Mouse (Mus musculus): ENCODE measurements at regions not wholly inside any gene's neighbourhood (a gene's known extent, or its start where the extent isn't known, plus 50 kb on each side); places are given as distances from the start of the nearest gene placed in this dataset.

DNA sequence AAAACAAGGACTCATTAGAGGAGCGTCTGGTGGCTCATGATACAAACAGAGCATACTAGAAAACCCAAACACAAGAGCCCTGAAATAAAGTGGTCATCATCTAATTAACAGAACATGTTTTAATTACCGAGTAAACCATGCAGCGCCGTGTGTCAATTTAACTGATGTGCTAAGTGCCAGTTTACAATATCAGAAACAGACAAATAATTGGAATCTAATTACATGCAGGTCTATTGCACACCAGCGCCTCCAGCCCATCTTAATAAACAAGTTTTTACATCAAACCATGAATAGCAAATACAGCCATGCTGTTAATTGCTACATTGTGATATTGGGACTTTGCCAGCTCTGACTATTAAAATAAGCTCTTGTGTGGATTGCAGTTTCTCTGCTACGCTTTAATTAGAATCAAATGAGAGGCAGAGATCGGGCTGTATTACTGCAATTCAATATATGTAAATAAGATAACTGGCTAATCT is 425.3 kb upstream of the Gm765 start:
- DNase-seq (ENCODE audit: low spot score in 2 of 2): no peak

DNA sequence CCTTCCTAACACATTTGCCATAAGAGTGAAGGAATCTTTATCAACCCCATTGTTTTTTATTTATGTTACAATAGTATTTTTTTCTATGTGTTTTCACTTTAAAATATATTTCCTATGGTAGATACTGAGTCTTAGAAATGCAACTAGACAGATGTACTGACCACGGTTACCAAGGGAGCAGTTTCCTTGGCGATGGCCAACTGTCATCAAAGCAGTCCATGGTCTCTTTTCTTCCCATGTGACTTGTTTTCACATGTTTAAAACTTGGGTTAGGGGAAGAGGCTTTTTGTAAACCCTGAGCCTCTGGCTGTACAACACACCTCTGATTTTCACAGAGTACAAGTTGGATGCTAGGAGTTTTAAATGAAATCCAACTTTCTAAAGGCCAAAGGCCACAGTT is 411.9 kb upstream of the Gm765 start:
- no peak for DNase-seq (ENCODE audit: low spot score in 2 of 2)

DNA sequence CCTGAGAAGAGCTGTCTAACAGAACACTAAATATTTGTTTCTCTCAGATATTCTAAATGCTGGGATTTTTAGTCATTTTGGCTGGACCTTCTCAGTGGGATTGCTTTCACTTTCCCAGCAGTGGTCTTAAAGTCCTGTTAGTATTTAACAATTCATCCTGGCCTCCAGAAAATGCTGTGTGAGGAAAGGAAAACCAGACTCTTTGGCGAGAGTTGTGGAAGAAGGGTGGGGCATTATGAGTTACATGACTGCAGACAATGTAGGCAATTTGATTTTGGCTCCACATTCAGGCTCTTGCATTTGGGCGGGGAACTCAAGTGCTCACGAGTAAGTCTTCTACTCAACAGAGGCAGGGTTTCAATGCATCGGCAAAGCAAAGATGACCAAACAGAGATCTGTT is 406.1 kb upstream of the Gm765 start:
- DNase-seq (ENCODE audit: low spot score in 2 of 2): no peak

DNA sequence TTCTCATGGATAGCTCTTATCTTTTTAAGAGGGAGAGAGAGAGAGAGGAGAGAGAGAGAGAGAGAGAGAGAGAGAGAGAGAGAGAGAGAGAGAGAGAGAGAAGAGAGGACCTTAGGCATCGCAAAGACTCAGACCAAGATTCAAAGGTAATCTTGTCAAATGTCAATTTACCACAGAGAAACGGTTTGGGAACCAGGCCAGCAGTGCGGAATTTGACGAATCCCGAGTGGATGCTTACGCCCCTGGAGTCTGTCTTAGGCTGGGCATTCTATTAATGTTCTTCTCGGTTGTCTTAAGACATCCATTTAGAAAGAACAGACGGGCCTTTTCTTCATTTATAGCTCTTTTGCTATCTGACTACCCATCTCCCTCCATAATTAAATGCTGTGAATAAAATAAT is 404.4 kb upstream of the Gm765 start:
- DNase-seq (ENCODE audit: low spot score in 2 of 2): no peak

DNA sequence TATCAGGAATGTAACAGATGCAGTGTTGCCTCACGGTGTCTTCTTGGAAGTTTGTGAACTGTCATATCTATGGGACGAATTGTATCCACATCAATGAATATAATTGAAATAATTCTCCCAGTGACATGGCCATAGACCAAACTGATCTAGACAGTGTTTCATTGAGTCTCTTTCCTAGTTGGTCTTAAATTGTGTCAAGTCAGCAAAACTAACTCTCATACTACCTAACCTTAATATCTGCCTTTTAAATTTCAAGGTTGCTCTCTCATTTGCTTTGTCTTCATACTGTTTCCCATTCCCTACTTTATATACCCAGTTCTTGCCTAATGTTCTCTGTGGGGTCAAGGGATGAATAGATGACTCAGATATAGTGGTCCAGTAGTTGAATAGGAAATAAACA is 397.9 kb upstream of the Gm765 start:
- DNase-seq (ENCODE audit: low spot score in 2 of 2): no peak

DNA sequence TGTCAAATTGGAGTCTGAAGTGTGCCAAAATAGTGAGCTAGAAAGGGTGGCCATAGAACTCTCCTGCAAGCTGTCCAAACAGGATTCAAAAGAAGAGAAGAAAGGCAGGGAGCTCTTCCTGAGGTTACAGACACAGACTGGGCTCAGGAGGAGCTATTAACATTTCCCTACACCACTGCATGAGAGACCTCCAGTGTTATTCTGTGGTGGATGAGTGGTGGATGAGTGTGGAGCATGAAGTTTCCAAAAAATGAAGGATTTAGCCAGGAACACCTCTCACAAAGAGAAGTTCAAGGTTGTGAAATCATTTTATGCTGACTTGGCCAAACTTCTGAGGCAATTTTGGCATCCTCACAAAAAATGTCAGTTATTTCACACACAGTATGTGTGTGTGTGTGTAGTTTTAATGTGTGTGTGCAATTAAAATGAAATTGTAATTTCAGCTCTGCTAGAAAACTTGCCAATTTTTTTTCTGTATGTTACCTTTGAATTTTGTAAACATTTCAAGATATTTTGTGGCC is 388.5 kb upstream of the Gm765 start:
- DNase-seq (ENCODE audit: low spot score in 2 of 2): no peak

DNA sequence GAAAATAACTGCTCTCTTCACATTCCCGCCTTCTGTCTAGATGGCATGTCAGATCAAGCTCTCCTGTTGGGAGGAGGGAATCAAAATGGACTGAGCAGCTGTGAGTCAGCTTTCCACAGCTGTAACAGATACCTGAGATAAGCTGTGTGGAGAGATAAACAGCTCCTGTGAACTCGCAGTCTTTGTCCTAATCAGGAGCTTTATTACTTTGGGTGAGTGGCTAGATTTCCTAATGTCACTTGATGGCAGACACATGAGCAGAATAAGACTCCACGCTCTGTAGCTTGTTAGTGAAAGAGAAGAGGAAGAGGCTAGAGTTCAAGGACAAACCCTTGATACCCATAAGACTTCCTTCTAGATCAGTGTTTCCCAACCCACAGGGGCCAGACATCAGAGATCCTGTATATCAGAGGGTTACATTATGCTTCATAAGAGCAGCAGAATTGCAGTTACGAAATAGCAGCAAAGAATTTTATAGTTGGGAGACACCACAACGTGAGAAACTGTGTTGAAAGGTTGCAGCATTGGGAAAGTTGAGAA is 384.1 kb upstream of the Gm765 start:
- no peak for DNase-seq (ENCODE audit: low spot score in 2 of 2)

DNA sequence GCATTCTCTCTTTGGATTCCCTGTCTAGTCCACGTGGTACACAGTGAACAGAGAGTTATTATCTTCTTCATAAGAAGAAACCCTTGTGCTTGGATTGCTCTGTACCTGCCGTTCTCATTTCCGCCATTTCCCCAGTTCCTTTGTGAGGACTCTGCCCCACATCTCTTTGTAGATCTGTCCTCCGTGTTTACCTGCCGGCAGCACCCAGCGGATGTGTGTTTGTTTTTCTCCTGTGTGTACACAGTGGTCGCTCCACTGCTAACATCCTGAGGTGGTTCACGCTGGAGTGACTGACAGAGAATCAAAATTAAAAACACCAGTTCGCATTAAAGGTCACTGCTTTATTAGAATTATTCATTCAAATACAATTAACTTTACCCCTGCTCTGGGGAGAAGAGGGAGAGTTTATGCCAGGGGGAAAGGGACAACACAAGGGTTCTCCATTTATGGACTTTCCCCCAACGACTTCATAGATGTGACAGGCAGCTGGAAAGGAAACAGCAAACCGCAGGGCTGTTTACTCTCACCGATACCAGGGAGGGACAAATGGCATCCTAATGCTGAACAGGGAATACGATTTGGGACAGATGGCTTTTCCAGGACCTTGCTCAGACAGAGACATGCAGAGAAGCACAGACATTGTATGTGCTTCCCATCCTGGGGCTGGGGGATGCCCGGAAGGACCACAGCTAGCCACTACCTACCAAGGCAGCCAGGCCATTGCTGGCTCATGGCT is 362.5 kb upstream of the Gm765 start:
- DNase-seq (ENCODE audit: low spot score in 2 of 2): no peak

DNA sequence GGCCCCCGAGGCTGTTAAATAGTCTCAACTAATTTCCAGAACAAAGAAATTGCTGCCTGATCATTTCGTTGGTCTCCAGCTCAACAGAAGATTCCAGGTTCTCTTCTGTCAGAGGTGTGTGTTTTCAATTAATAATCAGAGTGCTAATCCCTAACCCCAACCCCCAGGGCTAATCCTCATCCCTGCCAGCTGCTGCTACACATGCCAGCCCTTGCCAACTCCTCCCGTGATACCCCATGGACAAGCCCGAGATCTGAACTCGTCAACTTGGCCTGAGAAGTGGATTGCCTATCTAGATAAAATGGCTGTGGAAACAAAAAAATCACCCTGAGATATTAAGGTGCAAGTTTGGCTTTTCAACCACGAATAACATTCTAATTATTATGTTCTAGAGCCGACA is 355.0 kb upstream of the Gm765 start:
- no peak for DNase-seq (ENCODE audit: low spot score in 2 of 2)

DNA sequence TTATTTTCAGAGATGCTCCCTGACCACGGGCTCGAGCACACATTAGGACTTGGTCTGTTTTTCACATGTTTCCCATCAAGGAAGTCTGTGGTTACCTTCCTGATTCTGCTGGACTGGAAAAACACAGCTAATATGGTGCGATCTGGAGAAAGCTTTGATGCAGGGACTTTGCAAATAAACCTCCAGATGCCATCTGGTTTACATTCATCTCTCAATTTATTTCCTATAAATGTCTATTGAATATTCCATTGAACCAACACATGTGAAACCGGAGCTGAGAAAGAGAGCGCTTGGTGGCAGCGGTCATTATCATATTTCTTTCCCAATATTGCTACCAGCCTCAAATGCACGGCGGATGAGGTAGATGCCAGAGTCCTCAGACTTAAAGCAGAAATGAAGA is 350.9 kb upstream of the Gm765 start:
- no peak for DNase-seq (ENCODE audit: low spot score in 2 of 2)

DNA sequence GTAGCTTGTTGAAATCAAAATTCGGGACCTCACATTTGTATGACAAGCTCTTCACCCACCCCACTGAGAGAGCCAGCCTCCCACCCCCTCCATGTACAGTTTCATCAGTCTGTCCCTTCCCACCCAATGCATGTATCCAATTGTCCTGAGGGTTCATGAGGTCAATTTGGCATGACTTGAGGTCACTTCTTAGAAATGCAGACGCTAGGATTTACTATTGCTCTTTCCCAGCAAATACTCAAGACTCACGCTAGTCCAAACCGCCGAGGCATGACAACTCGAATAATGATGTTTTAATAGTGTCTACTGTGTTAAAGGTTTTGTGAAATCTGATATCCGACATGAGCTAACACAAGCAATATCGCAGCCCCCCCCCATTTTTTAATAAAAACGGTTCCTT is 347.6 kb upstream of the Gm765 start:
- DNase-seq (ENCODE audit: low spot score in 2 of 2): no peak

DNA sequence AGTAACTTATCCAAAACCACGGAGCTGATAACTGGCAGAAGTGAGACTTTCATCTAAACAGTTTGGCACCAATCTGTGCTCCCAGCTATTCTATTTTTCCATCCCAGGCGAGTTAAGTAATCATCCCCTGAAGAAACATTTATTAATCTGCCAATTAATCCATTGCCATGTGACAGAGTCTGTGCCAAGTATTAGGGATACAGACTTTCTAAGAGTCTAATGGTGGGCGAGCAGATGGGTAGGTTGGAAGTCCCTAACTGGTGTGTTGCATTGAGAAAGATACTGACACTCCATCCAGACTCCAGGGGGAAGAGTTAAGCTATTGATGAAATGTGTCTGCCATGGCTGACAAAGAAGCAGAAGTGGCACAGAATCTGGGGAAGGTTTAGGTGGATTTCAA is 346.8 kb upstream of the Gm765 start:
- no peak for DNase-seq (ENCODE audit: low spot score in 2 of 2)

DNA sequence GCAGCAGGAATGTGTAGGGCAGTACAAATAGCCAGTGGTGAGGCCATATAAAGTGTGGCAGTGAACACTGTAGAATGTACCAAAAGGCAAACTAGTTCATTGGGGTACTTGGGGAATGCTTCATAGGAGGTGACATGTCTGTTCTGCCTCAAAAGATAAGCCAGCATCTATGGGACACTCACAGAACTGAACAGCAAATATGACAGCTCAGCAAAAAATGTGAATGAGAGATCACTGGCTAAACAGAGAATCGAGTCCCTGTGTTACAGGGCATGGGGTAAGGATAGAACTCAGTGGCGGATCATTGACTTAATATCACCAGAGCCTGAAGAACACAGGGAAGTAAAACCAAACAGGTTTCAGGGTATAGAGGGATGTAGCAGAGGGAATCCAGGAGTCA is 346.1 kb upstream of the Gm765 start:
- no peak for DNase-seq (ENCODE audit: low spot score in 2 of 2)

DNA sequence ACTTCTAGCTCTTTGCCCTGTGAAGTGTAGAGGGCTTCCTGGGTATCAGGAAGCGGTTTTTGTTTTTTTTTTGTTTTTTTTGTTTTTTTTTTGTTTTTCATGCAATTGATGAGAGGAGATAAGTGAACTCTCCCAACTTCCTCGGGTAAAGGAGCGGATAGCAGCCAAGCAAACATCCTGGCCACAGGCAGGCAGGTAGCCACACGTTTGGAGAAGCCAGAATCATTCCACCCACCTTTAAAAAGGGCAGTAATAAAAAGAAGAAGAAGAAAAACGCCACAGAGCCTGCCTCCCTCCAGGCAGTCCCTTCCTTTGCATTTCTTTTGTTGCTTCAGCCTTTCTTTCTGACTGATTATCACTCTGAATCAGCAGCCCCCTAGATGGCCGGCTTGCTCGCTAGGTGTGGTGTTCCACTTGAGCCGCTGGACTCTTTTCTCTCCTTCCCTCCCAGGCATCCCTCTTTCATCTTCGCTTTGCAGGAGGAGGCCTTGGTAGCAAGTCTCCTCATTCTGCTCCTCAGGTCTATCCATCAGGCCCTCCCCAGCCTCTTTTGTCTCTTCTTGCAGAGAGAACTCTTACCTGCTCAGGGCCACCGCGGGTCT is 323.9 kb upstream of the Gm765 start:
- no peak for DNase-seq (ENCODE audit: low spot score in 2 of 2)

DNA sequence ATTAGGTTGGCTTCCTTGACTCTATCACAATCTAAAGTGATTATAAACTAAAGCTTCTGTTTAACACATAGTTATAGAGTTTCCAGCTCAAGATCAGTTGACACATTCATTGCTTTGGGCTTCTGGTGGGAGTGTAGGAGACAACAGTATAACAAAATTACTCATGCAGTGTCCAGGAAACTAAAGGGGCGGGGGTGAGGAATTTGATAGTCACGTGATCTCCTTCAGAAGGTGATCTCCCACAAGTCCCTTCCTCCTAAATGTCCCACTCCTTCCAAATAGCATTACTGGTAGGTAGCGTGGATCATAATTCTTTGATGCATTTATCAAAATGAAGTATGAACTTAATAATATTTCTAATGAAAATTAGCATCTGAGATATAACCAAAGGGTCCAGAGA is 309.3 kb upstream of the Gm765 start:
- DNase-seq (ENCODE audit: low spot score in 2 of 2): no peak

DNA sequence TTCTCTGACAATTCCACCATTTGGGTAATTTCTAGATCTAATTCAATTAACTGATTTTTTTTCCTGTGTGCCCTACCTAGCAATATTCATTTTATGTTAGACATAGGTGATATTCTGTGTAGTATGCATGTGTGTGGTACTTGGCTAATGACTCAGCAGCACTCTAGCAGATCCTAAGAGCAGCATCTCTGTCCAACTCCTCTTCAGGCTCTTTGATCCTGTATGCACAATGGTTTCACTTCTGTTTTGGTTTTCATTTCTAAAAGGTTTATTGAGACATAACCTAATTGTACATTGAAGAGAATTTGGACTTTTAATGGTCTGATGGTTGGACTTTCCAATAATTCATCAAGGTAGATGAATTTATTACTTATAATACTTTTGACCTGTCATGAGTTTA is 308.8 kb upstream of the Gm765 start:
- no peak for DNase-seq (ENCODE audit: low spot score in 2 of 2)

DNA sequence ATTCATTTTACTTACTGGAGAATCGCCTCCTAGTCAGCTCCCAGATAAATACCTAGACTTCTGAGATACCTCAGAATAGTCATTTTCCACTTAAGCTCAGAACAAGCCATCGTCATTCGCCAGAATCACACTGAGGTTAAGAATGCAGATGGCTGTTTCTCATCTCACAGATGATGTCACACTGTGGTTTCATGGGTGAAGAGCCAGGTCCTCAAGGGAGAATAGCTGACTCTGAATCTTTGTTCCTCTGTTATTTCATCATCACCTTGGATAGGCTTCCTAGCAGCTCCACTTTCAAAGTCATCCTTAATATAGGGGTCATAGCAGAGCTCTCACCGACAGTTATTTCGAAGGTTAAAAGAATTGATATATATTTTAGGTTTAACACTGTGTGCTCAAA is 297.8 kb upstream of the Gm765 start:
- DNase-seq (ENCODE audit: low spot score in 2 of 2): no peak

DNA sequence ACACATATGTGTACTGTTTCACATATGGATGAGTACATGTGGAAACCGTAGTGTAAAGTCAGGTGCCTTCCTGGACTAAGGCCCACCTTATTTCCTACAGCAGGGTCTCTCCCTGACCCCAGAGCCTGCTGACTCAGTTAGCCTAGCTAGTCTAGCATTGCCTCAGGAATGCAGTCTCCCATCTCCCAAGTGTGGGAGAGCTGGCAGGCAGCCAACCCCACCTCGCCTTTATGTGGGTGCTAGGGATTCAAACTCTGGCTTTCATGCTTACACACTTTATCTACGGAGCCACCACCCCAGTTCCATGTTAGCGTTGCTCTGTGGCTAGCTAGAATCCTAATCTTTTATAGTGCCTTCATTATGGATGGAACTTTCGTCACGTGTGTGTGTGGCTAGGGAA is 293.3 kb upstream of the Gm765 start:
- DNase-seq (ENCODE audit: low spot score in 2 of 2): no peak

DNA sequence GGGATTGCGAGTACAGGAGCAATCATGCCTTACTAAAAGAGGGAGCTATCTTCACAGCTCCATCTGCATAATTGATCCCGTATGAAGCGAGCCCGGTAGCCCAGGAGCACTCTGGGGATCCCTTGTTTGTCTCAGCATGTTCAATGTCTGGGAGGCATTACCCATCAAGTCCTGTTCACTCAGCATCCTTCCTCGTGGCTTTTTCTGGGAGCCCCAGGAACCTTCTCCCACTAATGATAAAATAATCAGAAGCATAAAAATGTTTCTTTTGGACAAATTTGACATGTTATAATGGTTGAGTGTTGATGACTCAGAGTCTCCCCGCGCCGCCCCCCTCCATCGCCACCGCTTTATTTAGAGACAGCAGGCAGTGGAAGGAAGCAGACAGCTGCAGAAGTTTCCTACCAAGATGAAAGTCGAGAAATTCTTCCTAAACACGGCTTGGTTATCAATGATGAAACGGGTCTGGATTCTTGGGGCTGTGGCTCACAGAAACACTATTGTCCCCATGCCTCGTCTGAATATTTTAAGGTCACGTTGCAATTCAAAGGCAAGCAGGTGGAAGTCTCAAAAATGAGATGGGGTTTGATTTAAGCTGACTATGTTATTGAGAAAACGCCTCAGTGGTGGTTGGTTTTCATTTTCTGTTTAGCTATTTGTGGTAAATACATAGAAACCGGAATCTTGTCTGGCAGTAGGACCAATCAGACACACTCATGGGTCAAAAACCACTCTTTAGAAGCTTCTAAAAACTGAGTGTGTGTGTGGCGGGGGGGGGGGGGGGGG is 289.9 kb upstream of the Gm765 start:
- no peak for DNase-seq (ENCODE audit: low spot score in 2 of 2)

DNA sequence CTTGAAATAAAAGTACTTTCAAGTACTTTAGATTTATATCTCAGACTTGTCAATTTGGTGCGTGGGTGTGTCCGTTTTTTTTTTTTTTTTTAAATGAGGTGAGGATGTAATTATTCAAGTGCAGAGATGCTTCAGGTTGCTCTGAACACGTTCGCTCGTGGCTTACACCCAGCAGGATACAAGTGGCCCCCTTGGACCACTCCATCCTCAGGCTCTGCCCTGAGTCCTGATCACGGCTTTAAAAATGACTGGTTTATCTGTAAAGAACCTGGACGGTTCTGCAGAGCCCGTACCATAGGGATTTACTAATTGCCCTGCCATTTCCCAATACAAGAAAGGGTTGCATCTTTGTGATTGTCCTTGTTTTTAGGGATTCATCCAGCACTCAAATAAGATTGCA is 288.7 kb upstream of the Gm765 start:
- DNase-seq (ENCODE audit: low spot score in 2 of 2): no peak

DNA sequence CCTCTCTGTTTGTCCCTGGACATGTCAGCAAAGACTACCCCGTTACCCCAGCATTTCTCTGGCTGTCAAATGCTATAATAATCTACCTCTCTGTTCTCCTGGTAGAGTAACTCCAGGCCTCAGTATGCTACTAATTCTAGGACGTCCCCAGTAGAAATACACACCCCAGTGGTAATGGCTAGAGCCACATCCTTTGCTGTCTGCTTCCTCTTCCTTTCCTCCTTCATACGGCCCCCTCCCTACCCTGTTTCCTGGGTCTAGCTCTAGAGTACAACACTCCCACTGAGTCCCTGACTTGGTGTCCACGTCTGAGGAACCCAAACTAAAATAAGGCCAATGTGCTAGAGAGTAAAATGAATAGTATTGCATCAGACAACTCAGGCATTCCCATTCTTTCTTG is 287.1 kb upstream of the Gm765 start:
- no peak for DNase-seq (ENCODE audit: low spot score in 2 of 2)

DNA sequence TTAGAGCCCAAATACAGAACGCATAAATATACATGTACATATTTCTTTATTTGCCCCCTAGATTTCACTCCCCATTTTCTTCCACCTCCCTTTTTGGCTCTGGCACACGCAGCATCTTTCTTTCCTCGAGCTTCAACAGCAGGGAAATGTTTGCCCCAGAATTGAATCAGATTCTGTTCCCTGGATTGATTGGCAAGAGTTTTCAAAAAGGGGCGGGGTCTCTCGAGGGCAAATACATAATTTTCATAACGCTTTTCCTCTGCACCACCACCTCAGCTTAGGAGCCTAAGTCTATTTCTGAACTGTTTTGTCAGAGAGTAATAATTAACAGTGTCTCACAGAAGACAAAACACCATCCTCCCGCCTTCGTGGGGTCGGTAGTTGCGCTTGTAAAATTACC is 283.9 kb upstream of the Gm765 start:
- DNase-seq (ENCODE audit: low spot score in 2 of 2): no peak

DNA sequence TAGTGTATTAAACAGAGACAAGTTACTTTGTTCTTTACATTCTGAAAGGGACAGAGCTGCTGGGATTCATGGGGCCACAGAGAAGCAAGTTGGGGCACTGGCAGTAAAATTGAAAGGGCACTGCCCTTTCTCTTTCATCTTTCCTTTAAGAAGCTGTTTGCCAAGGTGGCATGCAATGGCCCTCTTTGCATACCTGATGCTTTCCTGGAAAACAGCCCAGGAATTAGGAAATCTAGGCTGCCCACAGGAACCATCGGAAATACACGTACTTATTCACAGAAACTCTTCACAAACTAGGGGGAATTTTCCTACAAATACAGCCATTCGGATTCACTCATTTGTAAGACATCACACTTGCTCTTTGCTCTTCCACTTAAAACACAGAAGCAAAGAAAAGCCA is 278.3 kb upstream of the Gm765 start:
- DNase-seq (ENCODE audit: low spot score in 2 of 2): no peak

All from cerebellum, postnatal 4 days (tissue).